Mouse (Mus musculus): ENCODE results near the gene Rpa2.

DNA sequence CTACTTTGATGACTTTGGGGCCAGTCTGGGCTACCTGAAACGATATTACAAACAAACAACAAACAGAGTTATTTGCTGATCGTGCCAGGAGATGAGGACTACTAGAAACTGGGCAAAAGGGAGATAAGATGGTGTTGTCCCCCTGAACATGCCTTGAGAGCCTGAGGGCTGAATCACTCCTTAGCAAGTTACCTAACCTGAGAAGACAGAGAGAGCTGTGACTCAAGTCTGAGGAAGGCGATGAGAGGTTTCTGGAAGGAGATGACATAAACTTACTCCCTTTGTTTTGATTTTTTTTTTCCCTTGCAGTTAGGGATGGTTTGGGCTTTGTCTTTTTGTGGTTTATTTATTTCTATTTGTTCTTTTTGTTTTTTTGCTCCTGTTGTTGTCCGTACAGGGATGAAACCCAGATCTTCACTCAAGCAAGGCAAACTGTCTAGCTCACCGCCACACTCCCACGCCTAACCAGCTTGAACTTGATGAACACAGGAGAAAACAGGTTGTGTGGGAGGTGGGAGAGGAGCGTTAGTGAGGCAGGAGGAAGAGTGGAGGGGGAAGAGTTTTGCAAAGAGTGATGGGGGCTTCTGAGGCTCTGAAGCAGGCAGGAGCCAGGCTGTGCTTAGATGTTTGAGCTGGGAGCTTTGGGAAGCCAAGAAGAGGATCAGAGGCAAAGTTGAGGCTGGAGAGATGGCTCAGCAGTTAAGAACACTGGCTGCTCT is 10.3 kb upstream of the Rpa2 start:
- TF ChIP-seq POLR2A (IDR thresholded peaks at IDR 0.05; ENCODE audit: low read depth, low read length) (no peak), CTCF (conservative IDR thresholded peaks at IDR 0.05; ENCODE audit: insufficient read depth, insufficient read length, low read depth, low read length) (no peak)

All from kidney, adult 2 months (tissue).